Mouse (Mus musculus): Measurements from ENCODE around the gene Hoxa6.

Gene Hoxa6

DNA sequence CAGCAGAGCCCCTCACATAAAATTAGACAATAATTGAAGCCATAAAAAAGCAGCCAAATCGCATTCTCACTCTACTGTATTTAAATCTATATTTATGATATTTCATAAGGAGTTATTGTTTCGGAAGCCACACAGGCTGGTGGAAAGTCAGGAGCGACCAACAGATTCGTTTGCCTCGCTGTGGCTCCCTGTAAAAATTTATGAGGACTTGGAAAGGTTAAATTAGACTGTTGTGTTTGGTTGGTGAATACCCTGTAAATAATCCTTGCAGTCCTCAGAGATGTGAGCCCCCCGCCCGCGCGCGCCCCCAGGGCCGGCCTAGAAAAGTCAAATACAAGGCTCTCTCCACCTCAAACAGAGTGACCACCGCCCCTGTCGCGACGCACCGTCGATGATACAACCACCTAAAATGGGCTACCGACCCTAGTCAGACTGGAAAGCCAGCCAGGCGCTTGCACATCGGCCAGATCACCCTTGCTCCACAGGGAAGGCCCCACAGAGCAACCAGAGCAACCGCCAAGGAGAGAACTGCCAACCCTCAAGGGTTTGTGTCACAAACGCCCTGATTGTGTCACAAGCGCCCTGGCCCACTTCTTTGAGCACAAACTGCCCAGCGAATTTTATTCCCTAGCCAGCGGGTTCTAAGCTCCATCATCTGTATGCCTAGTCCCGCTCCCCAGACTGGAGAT, 18.2 kb upstream of the Hoxa6 start:
- Histone ChIP-seq H3K4me3 (replicated peaks; ENCODE audit: low read length) (no peak overlapping the region), H3K36me3 (ENCODE audit: insufficient read depth, low read length) (no peaks in the 10 kb centered on the region), H3K27me3 (ENCODE audit: insufficient read depth, low read length) (peaks cover 96% of the 10 kb centered on the region), H3K4me1 (replicated peaks; ENCODE audit: low read depth, low read length) (peaks cover 55% of the 10 kb centered on the region), H3K9me3 (ENCODE audit: low read length) (no peaks in the 10 kb centered on the region)
- TF ChIP-seq NANOG (IDR thresholded peaks at IDR 0.05; ENCODE audit: borderline replicate concordance, low read length) = no peak
- TF ChIP-seq CTCF (conservative IDR thresholded peaks at IDR 0.05; ENCODE audit: low read length) = no peak
- no peak for TF ChIP-seq POU5F1 (IDR thresholded peaks at IDR 0.05; ENCODE audit: borderline replicate concordance, low read length)

DNA sequence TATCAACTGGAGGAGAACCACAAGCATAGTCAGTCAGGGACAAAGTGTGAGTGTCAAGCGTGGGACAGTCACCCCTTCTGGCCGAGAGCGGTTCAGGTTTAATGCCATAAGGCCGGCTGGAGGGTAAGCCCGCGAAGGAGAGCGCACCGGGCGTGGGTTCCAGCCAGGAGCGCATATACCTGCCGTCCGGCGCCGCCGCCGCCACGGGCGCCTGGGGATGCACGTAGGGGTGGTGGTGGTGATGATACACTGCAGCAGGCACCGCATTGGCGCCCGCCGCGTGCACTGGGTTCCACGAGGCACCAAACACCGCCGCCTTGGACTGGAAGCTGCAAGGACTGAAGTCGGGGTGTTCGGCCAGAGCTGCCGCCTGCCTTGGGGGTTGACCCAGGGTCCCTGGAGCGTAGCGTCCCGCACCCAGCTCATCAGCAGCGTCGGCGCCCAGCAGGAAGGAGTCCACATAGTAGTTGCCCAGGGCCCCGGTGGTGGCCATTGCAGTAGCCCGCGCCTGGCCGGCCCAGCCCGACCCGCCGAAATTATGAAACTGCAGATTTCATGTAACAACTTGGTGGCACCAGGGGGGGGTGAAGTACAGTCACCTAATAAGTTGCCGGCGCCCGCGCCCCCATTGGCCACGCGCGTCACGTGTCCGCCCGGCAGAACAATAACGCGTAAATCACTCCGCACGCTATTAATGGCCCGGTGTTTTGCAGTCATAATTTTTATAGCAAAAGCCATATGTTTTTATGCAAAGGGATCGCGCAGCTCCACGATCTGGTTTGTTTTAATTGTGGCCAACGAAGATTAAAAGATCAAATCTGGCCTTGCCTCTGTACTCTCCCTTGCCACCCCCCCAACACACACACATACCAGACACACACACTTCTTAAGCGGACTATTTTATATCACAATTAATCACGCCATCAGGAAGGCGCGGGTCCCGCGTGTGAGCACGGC, 17.4 kb upstream of the Hoxa6 start:
- peaks cover 60% of the 10 kb centered on the region for H3K4me1 ChIP-seq (replicated peaks; ENCODE audit: low read depth, low read length)
- peak overlapping the region; percentile 71 for H3K4me3 ChIP-seq (replicated peaks; ENCODE audit: low read length)
- H3K27me3 ChIP-seq (ENCODE audit: insufficient read depth, low read length) = peaks cover 98% of the 10 kb centered on the region
- no peaks in the 10 kb centered on the region for H3K9me3 ChIP-seq (ENCODE audit: low read length)
- no peaks in the 10 kb centered on the region for H3K36me3 ChIP-seq (ENCODE audit: insufficient read depth, low read length)
- TF ChIP-seq CTCF (conservative IDR thresholded peaks at IDR 0.05; ENCODE audit: low read length) = no peak
- TF ChIP-seq NANOG (IDR thresholded peaks at IDR 0.05; ENCODE audit: borderline replicate concordance, low read length) = no peak
- no peak for TF ChIP-seq POU5F1 (IDR thresholded peaks at IDR 0.05; ENCODE audit: borderline replicate concordance, low read length)

DNA sequence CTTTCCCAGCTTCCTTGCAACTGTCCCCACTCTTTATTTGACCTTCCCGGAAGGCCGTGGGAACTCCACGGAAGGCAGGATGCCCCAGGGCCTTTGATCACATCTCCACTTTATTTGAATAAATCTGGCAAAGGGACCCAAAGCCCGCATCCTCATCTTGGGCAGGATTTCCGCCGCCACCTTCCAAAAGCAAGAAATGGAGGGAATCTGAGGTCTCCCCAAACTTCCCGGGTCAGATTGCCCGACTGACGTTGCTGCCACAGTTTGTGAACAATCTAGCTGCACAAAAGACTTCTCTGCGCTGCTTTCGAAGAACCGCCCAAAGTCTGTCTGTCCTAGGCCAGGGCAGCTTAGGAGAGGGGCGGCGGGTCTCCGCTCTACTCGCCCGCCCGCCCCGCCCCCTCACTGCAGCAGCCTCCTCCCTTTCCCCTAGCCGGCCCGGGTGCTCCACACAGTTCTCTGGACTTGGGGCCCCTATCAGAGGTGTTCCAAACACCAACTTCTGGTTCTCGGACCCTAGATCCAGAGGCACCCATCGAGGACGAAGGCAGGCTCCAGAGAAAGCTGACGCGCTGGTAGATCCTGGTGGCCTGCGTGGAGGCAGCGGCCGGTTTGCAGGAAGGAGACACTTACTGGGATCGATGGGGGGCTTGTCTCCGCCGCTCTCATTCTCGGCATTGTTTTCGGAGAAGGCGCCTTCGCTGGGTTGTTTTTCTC, 16.5 kb upstream of the Hoxa6 start:
- no peaks in the 10 kb centered on the region for H3K9me3 ChIP-seq (ENCODE audit: low read length)
- peaks cover 57% of the 10 kb centered on the region for H3K4me1 ChIP-seq (replicated peaks; ENCODE audit: low read depth, low read length)
- H3K27me3 ChIP-seq (ENCODE audit: insufficient read depth, low read length) = peaks cover 98% of the 10 kb centered on the region
- H3K36me3 ChIP-seq (ENCODE audit: insufficient read depth, low read length) = no peaks in the 10 kb centered on the region
- TF ChIP-seq POU5F1 (IDR thresholded peaks at IDR 0.05; ENCODE audit: borderline replicate concordance, low read length) = no peak
- TF ChIP-seq CTCF (conservative IDR thresholded peaks at IDR 0.05; ENCODE audit: low read length) = no peak
- TF ChIP-seq NANOG (IDR thresholded peaks at IDR 0.05; ENCODE audit: borderline replicate concordance, low read length) = no peak
- H3K4me3 ChIP-seq (replicated peaks; ENCODE audit: low read length) = peak overlapping the region; percentile 71

DNA sequence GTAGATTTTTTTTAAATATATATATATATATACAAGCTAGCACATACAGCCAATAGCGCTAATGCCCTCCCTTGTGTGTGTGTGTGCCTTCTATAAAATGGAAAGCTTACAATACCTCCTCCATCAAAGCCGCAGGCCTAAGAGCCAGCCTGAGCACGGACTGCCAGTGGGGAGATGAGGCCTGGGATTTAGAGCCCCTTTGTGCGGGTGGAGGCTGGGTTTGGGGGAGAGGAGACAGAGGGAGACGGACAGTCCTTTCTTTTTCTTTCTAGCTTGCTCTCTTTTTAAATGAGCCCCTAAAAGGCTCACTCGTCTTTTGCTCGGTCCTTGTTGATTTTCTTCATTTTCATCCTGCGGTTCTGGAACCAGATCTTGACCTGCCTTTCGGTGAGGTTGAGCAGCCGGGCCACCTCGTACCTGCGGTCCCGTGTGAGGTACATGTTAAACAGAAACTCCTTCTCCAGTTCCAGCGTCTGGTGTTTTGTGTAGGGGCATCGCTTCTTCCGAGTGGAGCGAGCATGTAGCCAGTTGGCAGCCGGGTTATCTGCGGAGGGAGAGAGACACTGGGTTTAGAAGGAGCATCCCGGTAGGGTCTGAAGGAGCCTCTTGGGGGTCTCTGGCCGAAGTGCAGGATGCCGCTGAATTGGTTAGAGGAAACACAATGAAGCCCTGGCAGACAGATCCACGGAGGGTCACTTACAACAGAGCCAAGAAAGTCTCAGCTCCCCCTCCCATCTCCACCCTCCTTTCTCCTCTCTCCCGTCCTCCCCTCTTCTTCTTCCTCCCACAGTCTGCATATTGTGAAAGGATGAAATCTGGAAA, 15.6 kb upstream of the Hoxa6 start:
- no peaks in the 10 kb centered on the region for H3K9me3 ChIP-seq (ENCODE audit: low read length)
- H3K27me3 ChIP-seq (ENCODE audit: insufficient read depth, low read length) = peaks cover 98% of the 10 kb centered on the region
- peaks cover 48% of the 10 kb centered on the region for H3K4me1 ChIP-seq (replicated peaks; ENCODE audit: low read depth, low read length)
- TF ChIP-seq POU5F1 (IDR thresholded peaks at IDR 0.05; ENCODE audit: borderline replicate concordance, low read length) (no peak), NANOG (IDR thresholded peaks at IDR 0.05; ENCODE audit: borderline replicate concordance, low read length) (no peak), CTCF (conservative IDR thresholded peaks at IDR 0.05; ENCODE audit: low read length) (no peak)
- H3K36me3 ChIP-seq (ENCODE audit: insufficient read depth, low read length) = no peaks in the 10 kb centered on the region
- no peak overlapping the region for H3K4me3 ChIP-seq (replicated peaks; ENCODE audit: low read length)

DNA sequence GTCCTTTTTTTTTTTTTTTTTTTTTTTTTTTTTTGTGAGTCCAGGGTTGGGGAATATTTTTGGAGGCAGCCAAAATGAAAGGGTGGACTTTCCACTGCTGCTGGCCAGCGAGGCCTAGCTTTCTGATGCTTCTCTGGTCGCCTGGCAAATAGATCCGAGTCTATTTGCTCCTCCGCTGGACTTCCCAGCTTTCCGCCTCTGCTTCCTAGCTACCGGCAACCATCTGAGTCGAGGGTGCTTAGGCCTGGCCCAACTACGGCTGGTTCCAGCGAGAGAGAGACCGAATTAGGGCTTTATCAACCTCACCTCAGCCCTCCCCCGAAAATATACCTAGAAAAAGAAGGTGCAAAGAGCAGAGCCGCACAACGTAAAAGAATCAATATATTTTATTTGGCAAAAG, 14.2 kb upstream of the Hoxa6 start:
- H3K4me1 ChIP-seq (replicated peaks; ENCODE audit: low read depth, low read length) = peaks cover 48% of the 10 kb centered on the region
- H3K27me3 ChIP-seq (ENCODE audit: insufficient read depth, low read length) = peaks cover 100% of the 10 kb centered on the region
- TF ChIP-seq NANOG (IDR thresholded peaks at IDR 0.05; ENCODE audit: borderline replicate concordance, low read length) = no peak
- no peak for TF ChIP-seq CTCF (conservative IDR thresholded peaks at IDR 0.05; ENCODE audit: low read length)
- TF ChIP-seq POU5F1 (IDR thresholded peaks at IDR 0.05; ENCODE audit: borderline replicate concordance, low read length) = no peak
- no peak overlapping the region for H3K4me3 ChIP-seq (replicated peaks; ENCODE audit: low read length)
- H3K36me3 ChIP-seq (ENCODE audit: insufficient read depth, low read length) = no peaks in the 10 kb centered on the region
- H3K9me3 ChIP-seq (ENCODE audit: low read length) = no peaks in the 10 kb centered on the region

DNA sequence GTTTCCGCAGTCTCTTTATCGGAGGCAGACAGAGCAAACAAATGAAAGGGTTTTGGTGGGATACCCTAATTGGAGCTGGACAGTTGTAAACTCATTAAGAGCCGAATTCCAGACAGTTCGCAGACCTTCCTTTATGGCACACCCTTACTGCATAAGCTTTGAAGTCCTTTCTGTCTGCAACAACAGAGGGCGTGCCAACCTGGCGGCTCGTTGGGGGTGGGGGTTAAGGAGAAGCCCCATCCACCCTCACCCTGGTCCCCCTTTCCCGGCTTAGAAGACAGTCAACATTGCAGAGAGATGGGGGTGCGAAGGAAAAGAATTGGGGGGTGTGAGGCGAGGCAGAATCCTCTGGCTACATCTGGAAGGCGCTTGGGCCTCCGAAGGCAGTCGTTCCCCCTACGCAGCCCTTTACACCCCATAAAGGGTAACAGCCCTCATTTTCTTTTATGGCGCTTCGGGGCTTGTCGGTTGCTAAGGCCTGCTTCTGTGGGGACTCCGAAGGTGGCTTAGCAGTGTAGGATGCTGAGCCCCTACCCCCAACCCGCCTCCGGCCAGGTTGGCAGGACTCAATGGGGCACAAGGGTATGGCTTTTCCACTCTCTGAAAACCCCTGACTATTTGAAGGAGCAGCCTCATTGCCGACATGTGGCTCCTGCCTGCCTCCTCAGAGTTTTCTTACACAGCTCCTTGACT, 13.6 kb upstream of the Hoxa6 start:
- Histone ChIP-seq H3K4me1 (replicated peaks; ENCODE audit: low read depth, low read length) (peaks cover 51% of the 10 kb centered on the region), H3K9me3 (ENCODE audit: low read length) (no peaks in the 10 kb centered on the region)

DNA sequence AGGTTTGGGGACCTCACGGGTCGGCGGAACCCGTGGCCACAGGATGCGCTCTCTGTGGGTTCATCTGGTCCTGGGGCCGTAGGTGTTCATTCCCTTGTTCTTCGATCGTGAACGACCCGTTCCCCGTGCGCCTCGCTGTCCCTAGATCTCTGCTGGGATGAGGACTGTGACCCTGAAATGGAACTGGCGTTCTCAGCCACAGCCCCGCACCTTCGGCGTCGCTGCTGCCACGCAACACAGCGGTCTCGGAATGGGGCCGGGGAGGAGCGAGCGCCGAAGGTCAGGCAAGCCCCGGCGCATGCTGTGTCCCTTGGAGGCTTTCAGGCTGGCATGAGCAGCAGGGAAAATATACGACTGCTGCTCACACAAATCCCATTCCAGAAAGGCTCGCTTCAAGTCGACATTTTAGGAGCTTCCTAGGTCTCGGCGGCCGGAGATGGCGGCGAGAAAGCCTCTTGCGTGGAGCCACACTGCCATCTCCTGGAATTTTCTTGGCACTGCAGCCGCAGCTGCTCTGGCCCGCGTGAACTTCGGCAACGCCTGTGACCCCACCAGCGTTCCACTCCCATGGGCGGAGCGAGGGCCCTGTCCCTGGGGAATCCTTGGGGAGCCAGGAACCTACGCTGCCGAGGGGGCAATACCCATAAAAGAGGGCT, 12.9 kb upstream of the Hoxa6 start, which contains the start of gene Hoxa7:
Gene Hoxa7, minus strand, starts transcription at position 518 of the 656 bp plus-strand sequence.
- Histone ChIP-seq H3K27me3 (ENCODE audit: insufficient read depth, low read length) (peaks cover 100% of the 10 kb centered on the region), H3K36me3 (ENCODE audit: insufficient read depth, low read length) (no peaks in the 10 kb centered on the region), H3K4me3 (replicated peaks; ENCODE audit: low read length) (peak within 1 kb of the TSS; percentile 79), H3K9me3 (ENCODE audit: low read length) (no peaks in the 10 kb centered on the region), H3K4me1 (replicated peaks; ENCODE audit: low read depth, low read length) (peaks cover 51% of the 10 kb centered on the region)
- TF ChIP-seq CTCF (conservative IDR thresholded peaks at IDR 0.05; ENCODE audit: low read length) = peak; percentile 98
- no peak for TF ChIP-seq POU5F1 (IDR thresholded peaks at IDR 0.05; ENCODE audit: borderline replicate concordance, low read length)
- TF ChIP-seq NANOG (IDR thresholded peaks at IDR 0.05; ENCODE audit: borderline replicate concordance, low read length) = no peak

More for the DNA sequence above, 13.6 kb upstream of the Hoxa6 start:
- Histone ChIP-seq H3K36me3 (ENCODE audit: insufficient read depth, low read length) (no peaks in the 10 kb centered on the region), H3K4me3 (replicated peaks; ENCODE audit: low read length) (peak overlapping the region; percentile 79), H3K27me3 (ENCODE audit: insufficient read depth, low read length) (peaks cover 100% of the 10 kb centered on the region)
- TF ChIP-seq NANOG (IDR thresholded peaks at IDR 0.05; ENCODE audit: borderline replicate concordance, low read length) (no peak), POU5F1 (IDR thresholded peaks at IDR 0.05; ENCODE audit: borderline replicate concordance, low read length) (no peak), CTCF (conservative IDR thresholded peaks at IDR 0.05; ENCODE audit: low read length) (no peak)
